Mouse (Mus musculus) midbrain, embryonic 16.5 days (tissue): Measurements from ENCODE around the gene Steap2. TPM values are rescaled to one million over a fixed set of nuclear protein-coding genes. Genes with fewer than 3 reads are reported as not detected.
A peak's percentile ranks its signal among the peaks of the same experiment; 100 is the strongest.

Experiments
- ATAC-seq: fragments of 200-750 bp; cut with Nextera tagmentation; 2 replicates; pipeline ENCODE4 v1.8.0; 2017; ENCODE audit warnings: moderate TSS enrichment
- H3K27ac ChIP-seq: fragments of 300-500 bp; sonication (generic); 2 replicates; pipeline ENCODE4 v1.5.1; 2014; ENCODE audit warnings: mild to moderate bottlenecking, low read length, mixed read lengths
- H3K27me3 ChIP-seq: fragments of 300-500 bp; sonication (generic); 2 replicates; pipeline ENCODE4 v1.6.1; 2014; ENCODE audit warnings: low read depth, low read length, mixed read lengths; ENCODE audit not compliant: control insufficient read depth, insufficient read depth
- H3K36me3 ChIP-seq: fragments of 300-500 bp; sonication (generic); 2 replicates; pipeline ENCODE4 v1.6.1; 2014; ENCODE audit warnings: mild to moderate bottlenecking, low read length, moderate library complexity, mixed read lengths; ENCODE audit not compliant: control insufficient read depth, insufficient read depth
- H3K4me1 ChIP-seq: fragments of 300-500 bp; sonication (generic); 2 replicates; pipeline ENCODE4 v1.6.1; 2014; ENCODE audit warnings: mild to moderate bottlenecking, low read length, mixed read lengths; ENCODE audit not compliant: control insufficient read depth, insufficient read depth
- H3K4me2 ChIP-seq: fragments of 300-500 bp; sonication (generic); 2 replicates; pipeline ENCODE4 v1.6.1; 2014; ENCODE audit warnings: mild to moderate bottlenecking, low read length, mixed read lengths
- H3K4me3 ChIP-seq: fragments of 300-500 bp; sonication (generic); 2 replicates; pipeline ENCODE4 v1.5.1; 2014; ENCODE audit warnings: low read depth, mild to moderate bottlenecking, low read length, moderate library complexity, mixed read lengths
- H3K9ac ChIP-seq: fragments of 300-500 bp; sonication (generic); 2 replicates; pipeline ENCODE4 v1.6.1; 2014; ENCODE audit warnings: low read depth, low read length, mixed read lengths
- H3K9me3 ChIP-seq: fragments of 300-500 bp; sonication (generic); replicated peaks from 2 replicates; pipeline ENCODE4 v1.6.1; 2014; ENCODE audit warnings: mild to moderate bottlenecking, low read length, mixed read lengths; ENCODE audit not compliant: control insufficient read depth, poor library complexity, severe bottlenecking
- WGBS: fragments of 180-500 bp; shearing (Covaris S2); extraction: QIAGEN DNeasy Blood & Tissue Kit; methylation state at CpG from one replicate; pipeline ENCODE4 v1.1.7; 2014; 5-methylcytosine and 5-hydroxymethylcytosine counted together
- polyA plus RNA-seq: library from polyadenylated mRNA; unstranded; fragments of >200 nt; fragmentation: Nextera tagmentation; extraction: Ambion mirVana; gene quantifications from 2 replicates; pipeline ENCODE4 v1.2.1, GENCODE M21; 2015

Steap2 gene
- polyA plus RNA-seq, 1 experiment from 2014 or later = 5.6 TPM

- Histone ChIP-seq H3K4me1 (no peaks in the 10 kb centered on the region), H3K4me3 (no peak overlapping the region), H3K9ac (no peak overlapping the region), H3K36me3 (no peaks in the 10 kb centered on the region), H3K4me2 (no peak overlapping the region), H3K9me3 (no peaks in the 10 kb centered on the region), H3K27ac (no peak overlapping the region), H3K27me3 (no peaks in the 10 kb centered on the region)
- no peak for ATAC-seq
- 73% methylated on average over 6 of the region's 6 CpGs for WGBS
Measured at GRCm38 (mm10) chr5:5648817-5649569, 45.4 kb downstream of the Steap2 start.

- Histone ChIP-seq H3K9ac (no peak overlapping the region), H3K4me2 (no peak overlapping the region), H3K4me3 (no peak overlapping the region), H3K9me3 (no peaks in the 10 kb centered on the region), H3K27me3 (no peaks in the 10 kb centered on the region), H3K4me1 (no peaks in the 10 kb centered on the region), H3K36me3 (no peaks in the 10 kb centered on the region), H3K27ac (no peak overlapping the region)
- ATAC-seq = peak; percentile 72; the same call in 1 of the 2 replicates
- WGBS = 19% methylated on average over 1 of the region's 1 CpGs
Measured at GRCm38 (mm10) chr5:5646173-5646572, 48.2 kb downstream of the Steap2 start.

- ATAC-seq = no peak
- Histone ChIP-seq H3K4me2 (no peak overlapping the region), H3K27ac (no peak overlapping the region), H3K9ac (no peak overlapping the region), H3K4me1 (no peaks in the 10 kb centered on the region), H3K27me3 (no peaks in the 10 kb centered on the region), H3K4me3 (no peak overlapping the region), H3K9me3 (no peaks in the 10 kb centered on the region), H3K36me3 (no peaks in the 10 kb centered on the region)
- WGBS = 65% methylated on average over 2 of the region's 2 CpGs
Measured at GRCm38 (mm10) chr5:5638496-5638895, 55.9 kb downstream of the Steap2 start.

- Histone ChIP-seq H3K9ac (no peak overlapping the region), H3K36me3 (no peaks in the 10 kb centered on the region), H3K9me3 (no peaks in the 10 kb centered on the region), H3K27me3 (no peaks in the 10 kb centered on the region), H3K4me1 (no peaks in the 10 kb centered on the region), H3K4me3 (no peak overlapping the region), H3K4me2 (no peak overlapping the region), H3K27ac (no peak overlapping the region)
- WGBS = 82% methylated on average over 3 of the region's 3 CpGs
- ATAC-seq = no peak
Measured at GRCm38 (mm10) chr5:5625491-5625890, 68.9 kb downstream of the Steap2 start.

- no peaks in the 10 kb centered on the region for H3K4me1 ChIP-seq
- no peaks in the 10 kb centered on the region for H3K9me3 ChIP-seq
- no peak overlapping the region for H3K4me3 ChIP-seq
- H3K36me3 ChIP-seq = no peaks in the 10 kb centered on the region
- H3K9ac ChIP-seq = no peak overlapping the region
- no peak overlapping the region for H3K4me2 ChIP-seq
- ATAC-seq = no peak
- no peak overlapping the region for H3K27ac ChIP-seq
- H3K27me3 ChIP-seq = no peaks in the 10 kb centered on the region
- WGBS = 75% methylated on average over 4 of the region's 4 CpGs
Measured at GRCm38 (mm10) chr5:5618329-5618728, 76.0 kb downstream of the Steap2 start.

Other genes with a start within 250 kb of the Steap2 start
- gene 1700015F17Rik, start 215.4 kb downstream of the Steap2 start, polyA plus RNA-seq = not detected in 2 replicates
- 16.8 and 19.4 TPM in 2 replicates for gene Cldn12, start 179.6 kb downstream of the Steap2 start, polyA plus RNA-seq
- gene Gtpbp10, start 135.0 kb downstream of the Steap2 start, polyA plus RNA-seq = 17.5 and 20.8 TPM in 2 replicates
- gene Gm8773, start 120.8 kb downstream of the Steap2 start, polyA plus RNA-seq = 17.9 and 18.2 TPM in 2 replicates
- 9.9 and 11.4 TPM in 2 replicates for gene Cfap69, start 30.3 kb downstream of the Steap2 start, polyA plus RNA-seq
- 0.73 and 1.6 TPM in 2 replicates for gene Steap1, start 54.7 kb upstream of the Steap2 start, polyA plus RNA-seq